Mouse (Mus musculus) T-helper 2 cell (primary cell): Measurements from ENCODE around the gene Gna14.

ENCODE experiments used
- in situ Hi-C: fragments of 300-600 bp; cut with MboI, MseI; formaldehyde crosslinking; loops from one replicate; pipeline ENCODE4 v1.15.1; 2025; ENCODE audit warnings: high pct_unique_total_duplicates

The Gna14 gene

DNA sequence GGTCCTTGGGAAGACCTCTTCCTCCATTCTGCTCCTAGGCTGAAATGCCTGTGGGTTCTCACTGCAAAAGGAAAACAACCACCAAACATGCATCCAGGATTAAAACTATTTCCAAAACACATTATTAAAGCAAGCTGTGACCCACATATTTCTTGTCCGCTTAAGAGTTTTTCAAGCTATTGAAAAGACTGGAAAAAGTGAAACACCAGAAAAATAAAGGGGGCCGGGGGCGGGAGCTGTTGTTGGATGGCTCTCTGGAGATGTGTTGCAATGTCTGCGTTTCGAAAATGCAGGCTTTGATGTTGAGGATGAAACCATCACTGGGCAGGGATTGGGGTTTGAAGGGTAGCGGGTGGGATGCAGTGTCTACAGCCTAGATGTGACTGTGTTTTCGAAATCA is 149.0 kb downstream of the Gna14 start:
- in situ Hi-C loops = no loop called here

DNA sequence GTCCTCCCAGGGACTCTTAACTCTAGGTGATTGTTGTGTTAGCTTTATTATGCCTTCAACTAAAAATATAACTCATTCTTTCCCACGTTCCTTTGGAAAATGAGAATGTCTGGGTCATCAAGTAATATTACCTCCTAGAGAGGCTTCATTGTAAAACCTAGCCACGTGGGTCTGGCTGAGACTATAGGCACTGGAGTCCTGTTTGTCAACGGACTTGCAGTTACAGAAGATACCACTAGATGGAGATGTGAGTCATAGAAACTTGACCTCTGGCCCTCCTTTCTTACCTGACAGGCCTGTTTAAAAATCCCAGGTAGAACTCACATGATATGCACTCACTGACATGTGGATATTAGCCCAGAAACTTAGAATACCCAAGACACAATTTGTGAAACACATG is 149.8 kb downstream of the Gna14 start:
- in situ Hi-C loops = no loop called here

- in situ Hi-C loops = loop anchor here (10.0 kb wide), 2 partner anchors 219 to 529 kb away; no protein-coding TSS in a partner anchor
Observed at GRCm38 (mm10) chr19:16593256-16593974, 157.9 kb downstream of the Gna14 start.

- in situ Hi-C loops = loop anchor here (10.0 kb wide), 2 partner anchors 219 to 529 kb away; no protein-coding TSS in a partner anchor
Observed at GRCm38 (mm10) chr19:16593975-16594317, 158.4 kb downstream of the Gna14 start.

DNA sequence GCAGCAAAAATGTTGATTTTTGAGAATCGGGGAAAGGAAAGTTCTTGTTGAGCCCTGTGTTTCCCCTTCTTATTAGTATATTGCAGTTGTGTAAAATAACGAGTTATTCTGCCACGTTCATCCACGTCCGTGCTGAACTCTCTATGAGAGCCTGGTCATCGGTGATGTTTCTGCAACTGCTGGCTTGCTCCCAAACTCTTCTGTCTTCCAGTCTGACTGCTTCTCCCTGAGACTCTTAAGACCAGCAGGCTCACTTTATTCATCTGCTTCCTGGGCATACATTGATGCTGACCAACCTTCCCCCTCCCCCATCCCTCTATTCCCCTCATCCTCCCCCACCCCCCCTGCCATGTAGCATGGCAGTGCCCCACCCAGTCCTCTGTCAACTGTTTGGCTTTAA is 161.7 kb downstream of the Gna14 start:
- in situ Hi-C loops = loop anchor here (10.0 kb wide), 2 partner anchors 222 to 532 kb away; no protein-coding TSS in a partner anchor

DNA sequence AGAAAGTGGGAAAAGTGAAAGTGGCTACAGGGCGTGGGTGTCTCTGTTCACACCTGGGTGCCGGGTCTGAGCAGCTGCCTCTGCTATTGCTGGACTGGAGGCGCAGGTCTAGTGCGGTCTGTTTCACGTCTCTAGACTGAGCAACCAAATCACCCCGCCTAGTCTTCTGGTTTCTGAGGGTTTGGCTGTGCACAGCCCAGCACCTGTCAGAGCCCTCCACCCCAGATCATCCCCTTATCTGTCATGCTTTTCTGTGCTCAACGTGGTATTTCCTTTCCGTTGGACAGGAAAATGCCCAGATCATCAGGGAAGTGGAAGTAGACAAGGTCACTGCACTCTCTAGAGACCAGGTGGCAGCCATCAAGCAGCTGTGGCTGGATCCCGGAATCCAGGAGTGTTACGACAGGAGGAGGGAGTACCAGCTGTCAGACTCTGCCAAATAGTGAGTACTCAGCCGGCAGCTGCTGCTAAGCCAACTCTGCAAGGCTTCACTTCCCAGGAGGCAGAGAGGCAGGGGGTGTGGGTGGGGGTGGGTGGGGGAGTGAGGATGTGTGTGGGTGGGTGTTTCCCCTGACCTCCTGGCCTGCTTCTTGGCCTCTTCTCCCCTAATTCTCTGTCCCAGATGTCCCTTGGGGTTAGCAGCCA is 163.2 kb downstream of the Gna14 start:
- in situ Hi-C loops = loop anchor here (10.0 kb wide), 2 partner anchors 224 to 534 kb away; no protein-coding TSS in a partner anchor

DNA sequence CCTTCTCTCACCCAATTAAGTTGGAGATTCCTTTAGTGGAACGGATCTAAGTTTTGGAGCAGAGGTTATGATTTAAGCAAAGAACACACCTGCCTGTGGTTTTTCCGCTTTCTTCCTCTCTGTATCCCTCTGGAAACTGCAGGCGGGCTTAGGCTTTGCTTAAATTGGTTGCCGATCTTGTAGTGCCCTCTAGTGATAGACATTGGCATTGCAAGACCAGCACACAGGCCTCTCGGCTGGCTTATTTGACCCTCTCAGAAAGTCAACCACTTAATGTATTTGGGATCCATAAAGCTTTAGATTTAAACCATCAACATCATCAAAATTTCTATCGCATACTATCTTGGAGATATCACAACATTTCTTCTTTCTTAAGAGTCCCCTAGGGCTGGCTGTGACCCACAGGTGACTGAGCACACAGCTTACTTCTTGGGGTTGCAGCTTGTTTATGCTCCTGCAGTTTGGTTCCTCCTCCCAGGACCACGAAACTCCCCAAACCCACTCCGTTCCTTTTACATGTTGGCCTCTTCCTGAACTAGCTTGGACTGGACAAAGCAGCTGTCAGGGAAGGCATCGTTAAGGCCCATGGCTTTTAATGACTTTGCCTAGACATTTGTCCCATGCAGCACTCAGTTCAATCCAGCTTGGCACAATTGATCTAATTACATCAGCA is 163.9 kb downstream of the Gna14 start:
- in situ Hi-C loops = loop anchor here (10.0 kb wide), 2 partner anchors 225 to 535 kb away; no protein-coding TSS in a partner anchor

DNA sequence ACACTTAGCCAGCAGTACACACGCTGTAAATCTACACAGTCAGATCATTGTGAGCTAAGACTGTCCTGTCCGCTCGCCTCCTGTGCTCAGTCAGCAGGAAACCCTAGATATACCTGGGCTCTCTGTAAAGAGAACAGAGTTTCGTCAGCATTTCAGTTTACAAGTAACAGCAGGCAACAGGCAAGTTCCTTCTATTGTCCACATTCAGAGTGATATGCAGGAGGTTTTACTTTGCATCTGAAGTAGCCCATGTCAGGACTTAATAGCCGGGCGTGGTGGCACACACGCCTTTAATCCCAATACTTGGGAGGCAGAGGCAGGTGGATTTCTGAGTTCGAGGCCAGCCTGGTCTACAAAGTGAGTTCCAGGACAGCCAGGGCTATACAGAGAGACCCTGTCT is 166.5 kb downstream of the Gna14 start:
- in situ Hi-C loops = no loop called here

- in situ Hi-C loops = no loop called here
Observed at GRCm38 (mm10) chr19:16607634-16608033, 172.1 kb downstream of the Gna14 start.

DNA sequence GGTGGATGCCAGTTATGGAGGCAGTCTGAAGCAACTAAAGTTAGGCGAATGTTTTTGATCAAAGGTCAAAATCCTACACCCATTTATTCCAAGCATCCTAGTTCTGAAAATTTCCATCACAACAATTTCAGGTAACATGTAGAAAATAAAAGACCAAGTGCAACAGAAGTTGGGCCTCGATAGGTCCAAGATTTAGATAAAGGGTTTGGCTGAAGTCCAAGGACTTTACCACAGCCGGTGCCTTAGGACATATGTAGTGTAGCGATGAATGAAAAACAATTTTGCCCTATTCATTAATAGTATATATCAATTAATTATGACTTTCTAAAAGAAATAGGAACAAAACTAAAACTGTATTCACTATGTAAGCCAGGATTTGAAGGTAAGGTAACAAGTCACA is 187.6 kb downstream of the Gna14 start:
- in situ Hi-C loops = no loop called here

GRCm38 (mm10) chr19:16624994-16625393 is 189.4 kb downstream of the Gna14 start:
- in situ Hi-C loops = no loop called here

DNA sequence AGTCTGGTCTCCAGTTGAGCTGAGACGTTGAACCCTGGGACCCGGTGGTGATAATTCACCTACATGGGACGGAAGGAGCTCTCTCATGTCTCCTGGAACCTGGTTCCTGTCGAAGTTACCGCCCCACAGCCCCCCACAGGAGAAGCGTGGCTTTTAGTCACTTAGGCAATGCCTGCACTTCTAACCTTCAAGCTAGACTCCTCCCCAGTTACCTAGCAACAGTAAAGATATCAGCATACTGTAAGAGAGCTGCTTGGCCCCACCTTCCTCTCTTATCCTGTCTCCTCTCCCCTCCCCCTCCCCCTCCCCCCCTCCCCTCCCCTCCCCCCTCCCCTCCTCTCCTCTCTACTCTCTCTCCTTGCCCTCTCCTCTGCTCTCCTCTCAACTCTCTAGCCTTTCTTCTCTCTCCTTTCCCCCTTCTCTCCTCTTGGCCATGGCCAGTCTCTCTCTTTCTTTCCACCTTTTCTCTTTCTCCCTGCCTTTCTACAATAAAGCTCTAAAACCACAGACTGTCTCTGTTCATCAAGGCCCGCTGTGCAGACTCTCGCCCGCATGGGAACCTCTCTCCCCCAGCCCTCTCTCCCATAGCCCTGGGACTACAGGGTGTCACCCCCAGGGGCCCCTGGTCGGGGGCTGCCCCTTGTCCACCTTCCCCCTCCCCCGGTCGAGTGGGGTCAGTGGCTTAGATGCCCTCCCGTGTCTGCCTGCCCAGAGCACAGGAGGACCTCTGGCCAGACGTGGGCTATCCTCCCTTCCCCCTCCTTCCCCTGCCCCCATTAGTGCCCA is 190.2 kb downstream of the Gna14 start:
- in situ Hi-C loops = no loop called here
